Mouse (Mus musculus): ENCODE measurements around the gene Itih1.

GRCm38 (mm10) chr14:30916516-30916915 is 26.6 kb downstream of the Itih1 start:
- no peak for TF ChIP-seq POLR2A (IDR thresholded peaks at IDR 0.05; ENCODE audit: borderline replicate concordance, extremely low read depth, insufficient read depth, insufficient read length, poor library complexity, severe bottlenecking)
- TF ChIP-seq CTCF (IDR thresholded peaks at IDR 0.05; ENCODE audit: borderline replicate concordance, extremely low read depth, insufficient read depth, insufficient read length): no peak

Data from brain, embryonic 14.5 days (tissue).